Comparison of ENCODE assay signal across 17 mouse cellular contexts in the genomic region with DNA sequence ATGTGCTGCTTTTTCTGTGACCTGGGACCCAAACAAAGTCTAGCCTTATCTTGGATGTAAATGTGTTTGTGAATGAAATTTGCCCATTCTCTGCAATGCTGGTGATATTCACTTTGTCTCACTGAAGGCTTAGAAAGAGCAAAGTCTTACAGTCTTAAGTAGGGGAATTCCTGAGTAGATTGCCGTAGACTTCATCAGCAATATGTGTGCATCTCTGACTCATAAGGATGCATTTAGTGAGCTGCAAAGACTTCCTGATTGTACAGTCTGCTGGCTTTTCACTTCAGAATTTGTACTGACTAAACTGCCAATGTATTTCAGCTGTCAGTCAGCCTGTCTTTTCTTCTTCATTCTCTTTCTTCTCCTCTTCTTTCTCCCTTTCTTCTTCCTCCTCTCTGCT.
"Had no signal": no experiment of that assay in that cellular context is flagged by ENCODE, and none has a peak within 500 bp of the region (broad histone marks: within the 10 kb centered on the region; RNA-seq: fewer than 3 reads in every experiment).

No protein-coding gene starts in this region.

- H3K36me3 ChIP-seq: liver, embryonic 13.5 days; liver, embryonic 15.5 days; lung, embryonic 15.5 days; midbrain, embryonic 10.5 days; midbrain, embryonic 12.5 days; neural tube, embryonic 12.5 days; stomach, embryonic 15.5 days had no signal

- H3K27me3 ChIP-seq: liver, embryonic 13.5 days; liver, embryonic 15.5 days; lung, embryonic 15.5 days; midbrain, embryonic 12.5 days; neural tube, embryonic 12.5 days; stomach, embryonic 15.5 days had no signal

- H3K4me3 ChIP-seq: liver, embryonic 13.5 days; liver, embryonic 15.5 days; lung, embryonic 15.5 days; midbrain, embryonic 10.5 days; midbrain, embryonic 12.5 days; neural tube, embryonic 12.5 days; stomach, embryonic 15.5 days had no signal

- DNase-seq: liver, embryonic 13.5 days; liver, postnatal 0 days; lung, adult 2 months; lung, postnatal 14 days; lung, postnatal 36 days; midbrain, embryonic 14.5 days; thymus, adult 18-20 months; thymus, postnatal 14 days; thymus, postnatal 36 days had no signal

- H3K4me2 ChIP-seq: liver, embryonic 13.5 days; liver, embryonic 15.5 days; lung, embryonic 15.5 days; midbrain, embryonic 12.5 days; neural tube, embryonic 12.5 days; stomach, embryonic 15.5 days had no signal

- ATAC-seq: liver, postnatal 0 days; lung, postnatal 0 days; midbrain, embryonic 16.5 days had no signal
